Mouse (Mus musculus) lung, postnatal 14 days (tissue): ENCODE measurements around the gene Shisa9.

Experiments
- DNase-seq: peaks from one replicate; pipeline ENCODE4 v3.0.0; 2021

Gene Shisa9

GRCm38 (mm10) chr16:12076270-12076669 lies 92.4 kb downstream of the Shisa9 start:
- peak; percentile 8 for DNase-seq

DNA sequence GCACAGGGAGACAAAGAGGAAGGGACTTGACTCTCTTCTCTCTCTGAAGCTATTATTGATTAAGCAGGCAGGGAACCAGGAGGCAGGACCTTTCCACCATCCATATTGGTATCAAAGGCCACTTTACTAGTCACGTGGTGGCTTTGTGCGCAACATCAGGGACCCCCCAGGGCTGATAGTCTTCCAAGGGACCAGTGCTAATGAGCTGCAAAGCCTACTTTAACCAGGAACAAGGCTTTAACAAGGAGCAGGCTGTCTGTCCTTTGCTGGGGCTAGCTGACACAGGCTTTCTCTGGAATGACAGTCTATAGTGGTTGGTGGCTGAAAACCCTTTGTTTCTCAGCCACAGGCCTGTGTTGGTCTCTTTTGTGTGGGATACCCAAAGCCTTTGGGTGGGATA lies 92.8 kb downstream of the Shisa9 start:
- DNase-seq: no peak

DNA sequence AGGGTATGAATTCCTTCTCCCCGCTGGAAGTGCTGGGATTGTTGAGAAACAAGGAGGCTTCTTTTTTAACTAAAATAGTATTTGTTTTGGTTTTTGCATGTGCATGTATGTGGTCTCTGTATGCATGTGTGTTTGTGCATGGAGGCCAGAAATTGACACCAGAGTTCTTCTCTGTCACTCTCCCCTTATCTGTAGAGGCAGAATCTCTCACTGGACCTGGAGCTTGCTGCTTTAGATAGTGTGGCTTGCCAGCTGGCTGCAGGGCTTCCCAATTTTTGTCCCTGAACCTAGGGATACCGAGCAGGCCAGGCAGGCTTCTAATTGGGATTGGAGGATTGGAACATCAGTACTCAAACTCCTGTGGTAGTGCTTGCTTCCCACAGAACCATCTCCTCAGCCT lies 99.2 kb downstream of the Shisa9 start:
- DNase-seq: no peak

GRCm38 (mm10) chr16:12090604-12091235 lies 106.8 kb downstream of the Shisa9 start:
- DNase-seq: no peak

- no peak for DNase-seq
Measured at GRCm38 (mm10) chr16:12093253-12093652, 109.3 kb downstream of the Shisa9 start.

DNA sequence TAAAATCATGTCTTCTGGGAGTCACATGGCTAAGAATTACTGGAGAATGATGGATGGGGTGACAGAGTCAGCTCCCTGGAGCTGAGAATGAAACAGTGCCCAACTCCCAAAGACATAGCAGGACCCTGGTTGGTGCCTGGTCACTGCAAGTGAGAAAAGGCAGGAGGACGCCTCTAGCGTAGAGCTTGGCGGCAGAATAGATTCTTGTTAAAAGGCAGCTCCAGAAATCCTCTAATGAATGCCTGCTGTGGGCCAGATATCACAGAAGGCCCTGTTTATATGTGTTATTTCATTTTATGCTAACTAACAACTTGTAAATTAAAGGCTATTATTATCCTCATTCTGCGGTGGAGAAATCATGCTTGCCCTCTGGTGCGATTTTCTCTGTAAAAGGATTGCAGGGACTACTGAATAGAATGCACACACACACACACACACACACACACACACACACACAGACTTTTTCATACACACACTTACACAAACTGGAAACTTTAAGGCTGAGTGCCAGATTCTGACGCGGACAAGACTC lies 110.9 kb downstream of the Shisa9 start:
- no peak for DNase-seq

GRCm38 (mm10) chr16:12095365-12095764 lies 111.5 kb downstream of the Shisa9 start:
- no peak for DNase-seq

- no peak for DNase-seq
Measured at GRCm38 (mm10) chr16:12108436-12108835, 124.5 kb downstream of the Shisa9 start.

DNA sequence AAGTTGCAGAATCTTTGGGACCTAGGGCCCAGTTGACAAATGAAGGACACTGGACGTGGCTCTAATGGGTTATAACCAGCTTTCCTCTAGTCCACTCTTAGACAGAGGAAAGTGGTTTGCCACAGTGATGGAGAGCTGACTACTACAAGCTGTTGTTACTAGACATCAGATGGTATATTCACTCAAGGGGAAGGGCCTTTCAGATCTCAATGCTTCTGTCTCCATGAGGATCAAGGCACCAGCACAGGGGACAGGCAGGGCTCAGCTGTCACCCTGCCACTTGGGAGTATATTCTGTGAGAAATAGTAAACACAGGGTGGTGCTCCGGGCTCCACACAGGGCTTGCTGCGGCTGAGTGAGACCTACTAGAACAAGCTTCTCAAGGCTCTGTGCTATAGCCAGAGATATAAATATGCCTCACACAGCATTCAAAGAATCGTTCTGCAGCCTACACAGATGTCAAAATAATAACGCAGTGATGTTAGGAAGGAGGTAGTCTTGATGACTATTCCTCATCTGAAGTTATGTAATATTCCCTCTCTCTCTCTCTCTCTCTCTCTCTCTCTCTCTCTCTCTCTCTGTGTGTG lies 127.0 kb downstream of the Shisa9 start:
- DNase-seq: no peak

GRCm38 (mm10) chr16:12114396-12114795 lies 130.5 kb downstream of the Shisa9 start:
- peak; percentile 25 for DNase-seq

GRCm38 (mm10) chr16:12115040-12115856 lies 131.3 kb downstream of the Shisa9 start:
- no peak for DNase-seq

DNA sequence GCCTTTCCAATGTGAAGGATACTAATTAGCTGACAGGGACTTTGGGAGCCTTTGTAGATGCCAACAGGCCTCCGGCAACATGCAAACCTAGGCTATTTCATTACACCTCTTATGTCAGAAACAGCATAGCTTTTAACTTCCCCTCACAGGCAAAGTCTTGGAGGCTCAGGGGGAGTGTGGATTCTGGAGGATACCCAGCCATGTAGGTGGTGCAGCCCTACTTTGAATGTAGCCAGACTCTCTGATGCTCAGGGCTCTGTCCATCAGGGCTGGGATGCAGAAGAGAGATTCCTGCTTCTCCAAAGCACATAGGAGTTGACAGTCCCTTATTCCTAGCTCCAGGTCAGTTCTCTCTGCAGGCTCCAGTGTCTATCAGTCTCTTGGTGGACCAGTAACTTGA lies 133.0 kb downstream of the Shisa9 start:
- no peak for DNase-seq

GRCm38 (mm10) chr16:12119463-12119862 lies 135.6 kb downstream of the Shisa9 start:
- no peak for DNase-seq

DNA sequence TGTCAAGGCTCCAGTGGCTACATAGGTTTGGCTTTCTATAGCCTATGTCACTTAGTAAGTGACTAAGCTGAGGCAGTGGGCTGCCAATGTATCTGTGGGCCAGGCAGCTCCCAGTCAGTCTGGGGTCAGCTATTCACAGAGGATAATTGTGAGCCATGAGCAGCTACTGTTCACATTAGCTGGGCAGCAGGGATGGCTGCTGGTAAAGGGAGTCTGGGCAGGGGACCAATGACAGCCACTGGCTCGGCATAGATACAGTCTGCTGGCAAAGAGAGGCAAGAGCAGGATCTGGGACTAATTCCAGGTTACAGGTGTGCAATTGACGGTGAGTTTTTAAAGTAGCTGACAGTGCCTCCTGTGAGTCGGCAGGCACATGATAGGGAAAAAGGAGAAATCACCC lies 145.9 kb downstream of the Shisa9 start:
- no peak for DNase-seq

DNA sequence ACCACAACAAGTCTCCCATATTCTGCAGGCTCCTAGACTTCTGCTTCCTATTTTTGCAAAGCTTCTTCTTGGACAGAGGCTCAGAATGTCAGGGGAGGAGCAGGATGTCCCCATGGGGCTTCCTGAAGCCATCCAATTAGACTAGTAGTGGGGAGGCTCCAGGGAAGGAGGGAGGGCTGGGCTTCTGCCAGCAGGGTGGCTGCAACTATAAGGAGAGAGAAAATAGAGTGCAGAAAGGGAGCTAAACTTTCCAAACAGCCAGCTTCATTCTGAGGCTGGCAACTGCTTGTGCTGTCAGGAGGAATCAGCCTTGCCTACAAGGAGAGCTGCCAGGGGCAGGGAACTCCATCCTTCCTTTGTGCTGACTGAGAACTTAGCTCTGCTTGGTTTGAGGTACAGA lies 162.8 kb downstream of the Shisa9 start:
- DNase-seq: peak; percentile 6

- DNase-seq: no peak
Measured at GRCm38 (mm10) chr16:12151986-12152385, 168.1 kb downstream of the Shisa9 start.

DNA sequence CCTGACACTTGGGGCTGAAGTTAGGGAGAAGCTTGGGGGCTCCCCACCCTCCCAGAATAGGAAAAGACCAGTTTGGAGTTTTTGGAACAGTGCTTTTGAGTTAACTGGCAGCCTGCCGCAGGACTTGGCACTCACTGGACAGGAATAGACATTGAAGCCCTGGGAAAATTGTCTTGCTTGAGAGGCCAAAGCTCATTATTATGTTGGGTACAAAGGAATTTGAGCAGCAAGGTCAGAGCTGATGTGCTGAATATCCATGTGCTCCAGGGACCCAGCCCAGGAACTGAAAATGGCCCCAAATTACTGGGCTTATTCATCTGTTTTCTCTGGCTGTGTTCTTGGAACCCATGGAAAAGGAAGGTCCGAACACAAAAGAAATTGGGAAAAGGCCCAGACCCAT lies 170.6 kb downstream of the Shisa9 start:
- no peak for DNase-seq

GRCm38 (mm10) chr16:12173482-12174041 lies 189.6 kb downstream of the Shisa9 start:
- DNase-seq: no peak

DNA sequence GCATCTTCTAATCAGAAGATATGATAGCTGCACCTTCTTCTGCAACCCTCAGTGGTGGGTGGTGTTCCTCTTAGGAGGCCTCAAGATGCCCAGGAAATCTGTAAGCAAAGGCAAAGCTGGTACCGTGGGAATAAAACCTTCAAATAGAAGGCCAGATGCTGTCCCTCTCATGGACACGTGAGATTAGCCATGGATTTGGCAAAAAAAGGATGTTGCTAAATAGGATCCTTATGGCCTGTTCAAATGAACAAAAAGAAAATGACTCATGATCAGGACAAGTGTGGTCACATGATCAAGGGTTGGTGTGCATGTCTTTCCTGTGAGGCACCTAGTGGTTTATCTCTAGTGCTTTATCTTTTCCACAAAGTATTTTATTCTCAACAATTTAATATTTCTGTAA lies 194.1 kb downstream of the Shisa9 start:
- DNase-seq: no peak

- DNase-seq: no peak
Measured at GRCm38 (mm10) chr16:12189739-12190138, 205.8 kb downstream of the Shisa9 start.

DNA sequence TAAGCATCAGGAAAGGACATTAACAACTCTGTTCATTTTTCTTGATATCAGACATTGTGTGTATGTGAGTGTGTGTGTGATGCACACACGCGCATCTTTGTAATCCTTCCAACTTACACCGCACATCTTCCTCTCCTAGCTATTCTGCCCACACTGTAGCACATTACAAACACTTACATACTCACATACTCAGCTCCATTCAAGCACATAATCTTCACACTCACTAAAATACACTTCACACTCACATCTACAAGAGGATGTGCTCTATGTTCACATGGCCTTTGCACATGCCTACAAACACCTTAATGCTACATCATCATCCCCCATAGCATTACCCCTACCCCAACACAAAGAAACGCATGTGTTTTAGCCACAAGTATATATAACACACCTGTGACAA lies 212.9 kb downstream of the Shisa9 start:
- no peak for DNase-seq

GRCm38 (mm10) chr16:12197611-12198010 lies 213.7 kb downstream of the Shisa9 start:
- no peak for DNase-seq

GRCm38 (mm10) chr16:12201216-12201615 lies 217.3 kb downstream of the Shisa9 start:
- DNase-seq: peak; percentile 30

DNA sequence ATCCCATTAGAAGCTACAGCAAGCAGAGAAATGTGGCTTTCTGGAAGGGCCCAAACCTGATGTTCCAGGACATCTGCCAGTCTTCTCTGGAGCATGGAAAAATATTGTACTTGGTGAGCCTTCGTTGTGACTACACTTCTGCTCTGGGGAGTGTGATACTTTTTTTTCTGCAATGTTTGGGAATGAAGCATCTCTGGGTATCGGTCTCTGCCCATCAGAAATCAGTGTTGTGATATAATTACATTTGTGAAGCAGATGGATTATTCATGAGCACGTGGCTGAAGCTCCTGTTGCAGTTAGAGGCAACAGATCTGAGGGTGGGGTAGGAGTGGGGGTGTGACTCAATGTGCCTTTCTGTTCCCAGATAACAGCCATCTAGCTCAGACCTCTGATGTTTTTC lies 218.2 kb downstream of the Shisa9 start:
- DNase-seq: no peak
